Mouse (Mus musculus) embryonic facial prominence, embryonic 13.5 days (tissue): ENCODE data around the gene Lrcol1. TPM values are rescaled to one million over a fixed set of nuclear protein-coding genes. Genes with fewer than 3 reads are reported as not detected.

Source experiments
- ATAC-seq: fragments of 200-750 bp; cut with Nextera tagmentation; 2 replicates; pipeline ENCODE4 v1.8.0; 2017; ENCODE audit warnings: low read depth; ENCODE audit not compliant: insufficient number of reproducible peaks, insufficient read depth, low FRiP score, low TSS enrichment
- H3K27ac ChIP-seq: fragments of 300-500 bp; sonication (generic); 2 replicates; pipeline ENCODE4 v1.5.1; 2015; ENCODE audit warnings: moderate library complexity, mild to moderate bottlenecking, inconsistent platforms
- H3K27me3 ChIP-seq: fragments of 300-500 bp; sonication (generic); 2 replicates; pipeline ENCODE4 v1.6.1; 2015; ENCODE audit warnings: mild to moderate bottlenecking, inconsistent platforms
- H3K36me3 ChIP-seq: fragments of 300-500 bp; sonication (generic); 2 replicates; pipeline ENCODE4 v1.6.1; 2015; ENCODE audit warnings: mild to moderate bottlenecking, inconsistent platforms
- H3K4me1 ChIP-seq: fragments of 300-500 bp; sonication (generic); 2 replicates; pipeline ENCODE4 v1.6.1; 2015; ENCODE audit warnings: inconsistent platforms
- H3K4me2 ChIP-seq: fragments of 300-500 bp; sonication (generic); 2 replicates; pipeline ENCODE4 v1.6.1; 2015; ENCODE audit warnings: moderate library complexity, mild to moderate bottlenecking, inconsistent platforms
- H3K4me3 ChIP-seq: fragments of 300-500 bp; sonication (generic); 2 replicates; pipeline ENCODE4 v1.5.1; 2015; ENCODE audit warnings: mild to moderate bottlenecking, inconsistent platforms
- H3K9ac ChIP-seq: fragments of 300-500 bp; sonication (generic); 2 replicates; pipeline ENCODE4 v1.6.1; 2015; ENCODE audit warnings: mild to moderate bottlenecking, inconsistent platforms
- H3K9me3 ChIP-seq: fragments of 300-500 bp; sonication (generic); 2 replicates; pipeline ENCODE4 v1.6.1; 2016; ENCODE audit warnings: inconsistent platforms
- WGBS: fragments of 180-500 bp; shearing (Covaris S2); methylation state at CpG from one replicate; pipeline ENCODE4 v1.1.7; 2015; ENCODE audit warnings: mixed read lengths; 5-methylcytosine and 5-hydroxymethylcytosine counted together
- polyA plus RNA-seq: library from polyadenylated mRNA; unstranded; fragments of >200 nt; fragmentation: Nextera tagmentation; extraction: Ambion mirVana; gene quantifications from 2 replicates; pipeline ENCODE4 v1.2.1, GENCODE M21; 2015

Lrcol1 gene
- polyA plus RNA-seq, 1 experiment from 2014 or later = not detected

GRCm38 (mm10) chr5:110357531-110358179, 13.1 kb downstream of the Lrcol1 start:
- H3K4me1 ChIP-seq = peaks cover 7% of the 10 kb centered on the region; the same call in 1 of the 2 replicates
- H3K9ac ChIP-seq = no peak overlapping the region
- H3K9me3 ChIP-seq = no peaks in the 10 kb centered on the region
- no peak for ATAC-seq
- peaks cover 19% of the 10 kb centered on the region for H3K27me3 ChIP-seq
- no peak overlapping the region for H3K4me2 ChIP-seq
- 0 out of 2 replicates have a peak, but pooled peaks cover 4% of the 10 kb centered on the region for H3K36me3 ChIP-seq
- 32% methylated on average over 9 of the region's 9 CpGs for WGBS
- H3K4me3 ChIP-seq = no peak overlapping the region
- H3K27ac ChIP-seq = no peak overlapping the region

- Histone ChIP-seq H3K9me3 (no peaks in the 10 kb centered on the region), H3K4me2 (no peak overlapping the region), H3K27ac (no peak overlapping the region), H3K4me3 (no peak overlapping the region), H3K27me3 (no peaks in the 10 kb centered on the region), H3K36me3 (peaks cover 17% of the 10 kb centered on the region; the same call in 1 of the 2 replicates), H3K4me1 (peaks cover 26% of the 10 kb centered on the region), H3K9ac (no peak overlapping the region)
- WGBS = 87% methylated on average over 6 of the region's 6 CpGs
- no peak for ATAC-seq
Observed at GRCm38 (mm10) chr5:110361465-110361864, 16.9 kb downstream of the Lrcol1 start.

GRCm38 (mm10) chr5:110362813-110363178, 18.3 kb downstream of the Lrcol1 start:
- Histone ChIP-seq H3K4me2 (peak overlapping the region; percentile 90), H3K9me3 (no peaks in the 10 kb centered on the region), H3K9ac (peak overlapping the region; percentile 70), H3K27me3 (no peaks in the 10 kb centered on the region), H3K36me3 (peaks cover 27% of the 10 kb centered on the region), H3K4me3 (peak overlapping the region; percentile 55), H3K4me1 (peaks cover 24% of the 10 kb centered on the region), H3K27ac (no peak overlapping the region)
- 3% methylated on average over 28 of the region's 28 CpGs for WGBS
- ATAC-seq = no peak

- H3K27ac ChIP-seq = peak overlapping the region; percentile 19; the same call in 1 of the 2 replicates
- H3K27me3 ChIP-seq = no peaks in the 10 kb centered on the region
- peaks cover 19% of the 10 kb centered on the region for H3K4me1 ChIP-seq
- ATAC-seq = 0 out of 2 replicates have a peak, but pooled peaks have one; percentile 52
- peak overlapping the region; percentile 90 for H3K4me2 ChIP-seq
- H3K36me3 ChIP-seq = peaks cover 30% of the 10 kb centered on the region
- 2% methylated on average over 72 of the region's 72 CpGs for WGBS
- peak overlapping the region; percentile 70 for H3K9ac ChIP-seq
- H3K9me3 ChIP-seq = no peaks in the 10 kb centered on the region
- peak overlapping the region; percentile 55 for H3K4me3 ChIP-seq
Observed at GRCm38 (mm10) chr5:110363179-110363821, 18.8 kb downstream of the Lrcol1 start.

GRCm38 (mm10) chr5:110363822-110364545, 19.5 kb downstream of the Lrcol1 start:
- Histone ChIP-seq H3K9ac (peak overlapping the region; percentile 70; the same call in 1 of the 2 replicates), H3K36me3 (peaks cover 37% of the 10 kb centered on the region), H3K9me3 (no peaks in the 10 kb centered on the region), H3K27ac (peak overlapping the region; percentile 19; the same call in 1 of the 2 replicates), H3K4me3 (peak overlapping the region; percentile 55), H3K27me3 (no peaks in the 10 kb centered on the region), H3K4me2 (peak overlapping the region; percentile 90), H3K4me1 (peaks cover 19% of the 10 kb centered on the region)
- 27% methylated on average over 11 of the region's 11 CpGs for WGBS
- ATAC-seq = 0 out of 2 replicates have a peak, but pooled peaks have one; percentile 16

- no peak for ATAC-seq
- no peaks in the 10 kb centered on the region for H3K27me3 ChIP-seq
- no peaks in the 10 kb centered on the region for H3K4me1 ChIP-seq
- H3K4me3 ChIP-seq = no peak overlapping the region
- no peak overlapping the region for H3K9ac ChIP-seq
- H3K27ac ChIP-seq = no peak overlapping the region
- peaks cover 86% of the 10 kb centered on the region for H3K36me3 ChIP-seq
- no peaks in the 10 kb centered on the region for H3K9me3 ChIP-seq
- H3K4me2 ChIP-seq = no peak overlapping the region
- WGBS = 60% methylated on average over 8 of the region's 8 CpGs
Observed at GRCm38 (mm10) chr5:110376802-110377433, 32.4 kb downstream of the Lrcol1 start.

- Histone ChIP-seq H3K4me3 (no peak overlapping the region), H3K36me3 (peaks cover 84% of the 10 kb centered on the region), H3K4me1 (no peaks in the 10 kb centered on the region; the same call in 1 of the 2 replicates), H3K27me3 (no peaks in the 10 kb centered on the region), H3K27ac (no peak overlapping the region), H3K4me2 (no peak overlapping the region; the same call in 1 of the 2 replicates), H3K9me3 (no peaks in the 10 kb centered on the region), H3K9ac (no peak overlapping the region)
- WGBS = 35% methylated on average over 20 of the region's 20 CpGs
- no peak for ATAC-seq
Observed at GRCm38 (mm10) chr5:110378181-110378583, 33.7 kb downstream of the Lrcol1 start.

GRCm38 (mm10) chr5:110379086-110379485, 34.6 kb downstream of the Lrcol1 start:
- WGBS = 88% methylated on average over 15 of the region's 15 CpGs
- Histone ChIP-seq H3K27ac (no peak overlapping the region), H3K4me2 (no peak overlapping the region), H3K36me3 (peaks cover 75% of the 10 kb centered on the region), H3K4me1 (no peaks in the 10 kb centered on the region; the same call in 1 of the 2 replicates), H3K27me3 (no peaks in the 10 kb centered on the region), H3K9ac (no peak overlapping the region; the same call in 1 of the 2 replicates), H3K4me3 (no peak overlapping the region), H3K9me3 (no peaks in the 10 kb centered on the region)
- no peak; the same call in 1 of the 2 replicates for ATAC-seq

- no peak overlapping the region for H3K4me3 ChIP-seq
- no peak overlapping the region for H3K4me2 ChIP-seq
- no peaks in the 10 kb centered on the region for H3K9me3 ChIP-seq
- peaks cover 67% of the 10 kb centered on the region for H3K36me3 ChIP-seq
- H3K27ac ChIP-seq = no peak overlapping the region
- H3K27me3 ChIP-seq = no peaks in the 10 kb centered on the region
- H3K4me1 ChIP-seq = peaks cover 5% of the 10 kb centered on the region
- no peak overlapping the region for H3K9ac ChIP-seq
- ATAC-seq = no peak
- 82% methylated on average over 4 of the region's 4 CpGs for WGBS
Observed at GRCm38 (mm10) chr5:110379823-110380222, 35.3 kb downstream of the Lrcol1 start.

GRCm38 (mm10) chr5:110384491-110384890, 40.0 kb downstream of the Lrcol1 start:
- ATAC-seq = no peak
- H3K27ac ChIP-seq = no peak overlapping the region
- H3K4me2 ChIP-seq = 0 out of 2 replicates have a peak overlapping the region, but pooled peaks have one; percentile 71
- peaks cover 22% of the 10 kb centered on the region for H3K36me3 ChIP-seq
- no peaks in the 10 kb centered on the region for H3K9me3 ChIP-seq
- 77% methylated on average over 6 of the region's 6 CpGs for whole genome bisulfite sequencing
- no peaks in the 10 kb centered on the region for H3K27me3 ChIP-seq
- no peak overlapping the region for H3K9ac ChIP-seq
- no peak overlapping the region for H3K4me3 ChIP-seq
- peaks cover 28% of the 10 kb centered on the region for H3K4me1 ChIP-seq

- peak overlapping the region; percentile 74 for H3K4me3 ChIP-seq
- no peak for ATAC-seq
- H3K36me3 ChIP-seq = peaks cover 18% of the 10 kb centered on the region; the same call in 1 of the 2 replicates
- no peak overlapping the region for H3K27ac ChIP-seq
- peak overlapping the region; percentile 71 for H3K4me2 ChIP-seq
- WGBS = 63% methylated on average over 4 of the region's 4 CpGs
- no peaks in the 10 kb centered on the region for H3K27me3 ChIP-seq
- H3K9me3 ChIP-seq = no peaks in the 10 kb centered on the region
- H3K9ac ChIP-seq = 0 out of 2 replicates have a peak overlapping the region, but pooled peaks have one; percentile 36
- peaks cover 28% of the 10 kb centered on the region for H3K4me1 ChIP-seq
Observed at GRCm38 (mm10) chr5:110385263-110385662, 40.7 kb downstream of the Lrcol1 start.
